Mouse (Mus musculus): ENCODE data around the gene 1700025F22Rik.
"Not testable (repeated sequence)": the region's sequence is repeated elsewhere in the genome, so short reads cannot be mapped to it uniquely, and the experiment has no call there.

DNA sequence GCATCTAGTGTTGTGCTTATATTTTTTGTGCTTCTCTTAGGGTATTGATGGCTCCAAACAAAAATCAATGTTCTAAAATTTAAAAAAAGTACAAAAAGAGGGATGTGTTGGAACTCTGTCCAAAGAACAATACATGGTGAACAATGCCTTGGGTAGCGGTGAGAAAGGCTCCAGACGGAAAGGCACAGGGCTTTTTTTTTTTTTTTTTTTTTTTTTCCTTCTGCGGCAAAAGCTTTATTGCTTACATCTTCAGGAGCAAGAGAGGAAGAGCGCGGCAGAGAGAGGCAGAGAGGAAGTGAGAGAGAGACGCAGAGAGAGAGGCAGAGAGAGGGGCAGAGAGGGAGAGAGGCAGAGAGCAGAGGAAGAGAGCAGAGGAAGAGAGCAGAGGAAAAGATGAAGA lies 7.2 kb downstream of the 1700025F22Rik start:
- not testable (repeated sequence) for TF ChIP-seq CTCF (IDR thresholded peaks at IDR 0.05; ENCODE audit: control insufficient read depth, insufficient read depth, low read length); POLR2A (IDR thresholded peaks at IDR 0.05; ENCODE audit: borderline replicate concordance, control insufficient read depth, low read depth, low read length)

Data from bone marrow, adult 2 months (tissue).